Mouse (Mus musculus) G1E (cell line): ENCODE data around the gene Slc9a7. TPM values are rescaled to one million over a fixed set of nuclear protein-coding genes. Genes with fewer than 3 reads are reported as not detected.

Experiments
- ATAC-seq: 2 replicates; pipeline ENCODE4 v1.8.0; 2016; ENCODE audit warnings: mild to moderate bottlenecking; ENCODE audit not compliant: insufficient number of reproducible peaks, poor library complexity, low FRiP score, severe bottlenecking; ENCODE audit errors: extremely low read depth
- DNase-seq: peaks from one replicate; pipeline ENCODE4 v3.0.0; 2012; ENCODE audit warnings: low spot score
- H3K27me3 ChIP-seq: 2 replicates; pipeline ENCODE4 v1.6.1; 2012; ENCODE audit warnings: mild to moderate bottlenecking, low read length, inconsistent platforms; ENCODE audit not compliant: insufficient read depth
- H3K36me3 ChIP-seq: replicated peaks from 2 replicates; pipeline ENCODE3; 2012; ENCODE audit warnings: mild to moderate bottlenecking, inconsistent platforms
- H3K4me1 ChIP-seq: 2 replicates; pipeline ENCODE4 v1.6.1; 2012; ENCODE audit warnings: low read depth, low read length, inconsistent platforms, mixed read lengths; ENCODE audit not compliant: insufficient read depth
- H3K4me3 ChIP-seq: 2 replicates; pipeline ENCODE4 v1.5.1; 2012; ENCODE audit warnings: low read depth, mild to moderate bottlenecking, inconsistent platforms, low read length, moderate library complexity, mixed read lengths
- H3K9me3 ChIP-seq: replicated peaks from 2 replicates; pipeline ENCODE4 v1.6.1; 2012; ENCODE audit warnings: inconsistent platforms
- CTCF ChIP-seq: IDR thresholded peaks from 2 replicates; pipeline ENCODE4 v1.5.1; 2012; ENCODE audit warnings: low read depth, low read length, inconsistent platforms, mixed read lengths
- GATA1 ChIP-seq: IDR thresholded peaks from 2 replicates; pipeline ENCODE4 v1.6.1; 2012; ENCODE audit warnings: borderline replicate concordance, low read length, inconsistent platforms, mixed read lengths
- GATA2 ChIP-seq: IDR thresholded peaks from 2 replicates; pipeline ENCODE4 v1.6.1; 2012; ENCODE audit warnings: low read depth, low read length, inconsistent platforms, borderline replicate concordance
- POLR2AphosphoS5 ChIP-seq: IDR thresholded peaks from 2 replicates; pipeline ENCODE4 v1.6.1; 2012; ENCODE audit warnings: low read depth, low read length, inconsistent platforms; ENCODE audit not compliant: insufficient replicate concordance
- TAL1 ChIP-seq: conservative IDR thresholded peaks from 2 replicates; pipeline ENCODE4 v1.6.1; 2012; ENCODE audit warnings: low read depth, low read length, inconsistent platforms, mixed read lengths
- polyA plus RNA-seq: library from polyadenylated mRNA; stranded (reverse); fragments of >175 nt; gene quantifications from 2 replicates; pipeline ENCODE4 v1.2.3, GENCODE M21; 2012
- total RNA-seq, 2 experiments: library from RNA; stranded (forward) in 1 of 2; stranded (reverse) in 1 of 2; fragments of 200-1000 nt in 1 of 2; fragments of >200 nt in 1 of 2; fragmentation: Nextera tagmentation in 1 of 2; gene quantifications; 2 replicates each; pipeline ENCODE4 v1.2.3; 2014 to 2017

Gene Slc9a7
- total and polyA plus RNA-seq, 3 experiments, result not detected

DNA sequence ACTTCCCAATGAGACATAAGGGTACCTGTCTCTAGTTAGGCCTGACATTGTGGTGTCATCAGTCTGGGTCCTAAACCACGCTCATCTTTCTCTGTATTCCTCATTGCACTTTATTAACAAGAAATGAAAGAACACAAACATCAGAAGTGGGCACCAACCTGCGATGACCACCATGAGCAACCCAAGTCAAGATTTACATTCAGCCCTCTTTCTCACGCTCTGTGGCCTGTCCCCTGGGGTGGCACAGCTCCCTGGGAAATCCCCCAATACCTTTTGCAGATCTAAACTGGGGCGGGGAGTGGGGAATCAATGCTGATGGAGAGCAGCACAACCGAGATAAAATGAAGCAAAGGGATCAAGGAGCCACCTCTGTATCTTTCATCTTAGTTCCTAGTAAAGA lies 892 bp downstream of the Slc9a7 start:
- Histone ChIP-seq H3K4me1 (no peaks in the 10 kb centered on the region), H3K27me3 (no peaks in the 10 kb centered on the region; the same call in 1 of the 2 replicates), H3K36me3 (no peaks in the 10 kb centered on the region), H3K4me3 (no peak overlapping the region), H3K9me3 (no peaks in the 10 kb centered on the region)
- ATAC-seq (no peak), DNase-seq (no peak)
- TF ChIP-seq GATA1, result no peak
- TF ChIP-seq TAL1, result no peak
- TF ChIP-seq POLR2AphosphoS5, result no peak
- no peak for TF ChIP-seq GATA2
- no peak for TF ChIP-seq CTCF

DNA sequence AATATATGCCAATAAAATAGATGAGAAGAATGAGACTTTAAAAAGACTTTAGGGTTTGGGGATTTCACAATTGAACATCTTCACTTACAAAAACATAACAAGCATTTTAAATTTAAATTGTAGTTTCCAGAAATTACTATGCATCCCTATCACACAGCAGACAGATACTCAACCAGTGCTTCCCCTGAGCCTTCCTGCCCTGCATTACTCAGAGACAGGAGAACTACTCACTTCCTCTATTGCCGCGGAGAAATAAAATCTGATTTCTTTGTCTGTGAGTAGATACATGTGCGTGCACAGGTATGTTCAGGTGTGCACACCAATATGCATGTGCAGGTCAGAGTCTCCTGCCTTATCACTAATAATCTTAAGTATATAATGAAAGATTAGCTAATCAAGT lies 2.9 kb downstream of the Slc9a7 start:
- H3K4me3 ChIP-seq, result no peak overlapping the region
- DNase-seq, result no peak

DNA sequence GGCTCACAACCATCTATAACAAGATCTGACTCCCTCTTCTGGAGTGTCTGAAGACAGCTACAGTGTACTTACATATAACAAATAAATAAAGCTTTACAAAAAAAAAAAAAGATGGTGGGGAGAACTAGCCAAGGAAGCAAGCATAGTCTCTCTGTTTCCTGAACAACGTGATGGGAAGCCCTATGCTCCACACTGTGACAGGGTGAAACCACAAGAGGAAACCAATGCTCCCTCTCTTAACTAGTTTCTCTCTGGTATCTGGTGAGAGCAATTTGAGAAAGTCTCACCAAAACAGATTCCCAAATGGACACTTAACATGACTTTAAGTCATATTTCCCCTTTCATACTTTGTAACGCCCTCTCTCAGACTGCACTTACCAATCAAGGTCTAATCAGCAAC lies 5.4 kb downstream of the Slc9a7 start:
- H3K36me3 ChIP-seq, result no peaks in the 10 kb centered on the region
- no peaks in the 10 kb centered on the region; the same call in 1 of the 2 replicates for H3K27me3 ChIP-seq
- DNase-seq (no peak), ATAC-seq (no peak)
- no peak for TF ChIP-seq CTCF
- no peak for TF ChIP-seq POLR2AphosphoS5
- TF ChIP-seq GATA1, result no peak
- no peak for TF ChIP-seq TAL1
- no peak for TF ChIP-seq GATA2
- no peak overlapping the region for H3K4me3 ChIP-seq
- no peaks in the 10 kb centered on the region for H3K4me1 ChIP-seq
- H3K9me3 ChIP-seq, result no peaks in the 10 kb centered on the region

More for the DNA sequence above, 2.9 kb downstream of the Slc9a7 start:
- H3K36me3 ChIP-seq, result no peaks in the 10 kb centered on the region
- no peaks in the 10 kb centered on the region; the same call in 1 of the 2 replicates for H3K27me3 ChIP-seq
- H3K4me1 ChIP-seq, result no peaks in the 10 kb centered on the region
- no peaks in the 10 kb centered on the region for H3K9me3 ChIP-seq
- TF ChIP-seq POLR2AphosphoS5, result no peak
- no peak for TF ChIP-seq GATA1
- TF ChIP-seq GATA2, result no peak
- TF ChIP-seq TAL1, result no peak
- TF ChIP-seq CTCF, result no peak
- ATAC-seq, result no peak

DNA sequence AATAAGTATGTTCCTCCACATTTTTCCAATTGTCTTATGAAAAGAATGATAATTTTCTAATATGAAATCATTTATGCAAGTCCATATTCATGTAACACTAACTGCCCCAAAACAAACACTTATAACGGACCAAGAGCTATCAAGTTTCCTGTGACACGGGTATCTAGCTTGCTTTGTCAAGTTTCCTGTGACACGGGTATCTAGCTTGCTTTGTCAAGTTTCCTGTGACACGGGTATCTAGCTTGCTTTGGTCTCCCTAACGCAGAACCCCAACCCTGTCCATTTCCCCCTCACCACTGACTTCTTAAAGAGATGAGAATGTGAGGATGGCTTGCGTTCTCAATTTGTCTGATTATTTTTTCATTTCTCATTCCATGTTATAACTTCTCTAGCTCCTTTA lies 12.2 kb downstream of the Slc9a7 start:
- H3K9me3 ChIP-seq, result no peaks in the 10 kb centered on the region
- TF ChIP-seq TAL1 (no peak), GATA2 (no peak), CTCF (no peak), GATA1 (no peak), POLR2AphosphoS5 (no peak)
- no peaks in the 10 kb centered on the region for H3K4me1 ChIP-seq
- DNase-seq (no peak), ATAC-seq (no peak)
- no peak overlapping the region for H3K4me3 ChIP-seq
- no peaks in the 10 kb centered on the region for H3K27me3 ChIP-seq
- no peaks in the 10 kb centered on the region for H3K36me3 ChIP-seq

DNA sequence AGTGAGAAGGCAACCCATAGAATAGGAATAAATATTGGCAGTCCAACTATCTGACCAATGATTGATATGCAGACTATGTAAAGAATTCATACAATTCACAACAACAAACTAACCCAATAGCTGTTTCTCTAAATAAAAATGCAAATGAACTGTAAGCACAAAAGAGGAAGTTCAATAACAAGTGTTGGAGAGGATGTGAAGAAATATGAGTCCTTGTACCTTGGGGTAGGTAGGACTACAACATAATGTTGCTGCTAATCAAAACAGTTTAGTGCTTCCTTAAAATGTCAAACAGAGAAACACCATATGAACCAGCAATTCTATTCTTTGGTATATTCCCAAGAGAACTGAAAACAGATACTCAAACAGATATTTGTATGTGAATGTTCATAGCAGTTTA lies 17.8 kb downstream of the Slc9a7 start:
- Histone ChIP-seq H3K4me1 (0 out of 2 replicates have a peak, but pooled peaks cover 4% of the 10 kb centered on the region), H3K9me3 (no peaks in the 10 kb centered on the region), H3K27me3 (no peaks in the 10 kb centered on the region), H3K4me3 (no peak overlapping the region), H3K36me3 (no peaks in the 10 kb centered on the region)
- no peak for ATAC-seq
- TF ChIP-seq POLR2AphosphoS5 (no peak), GATA2 (no peak), GATA1 (no peak), TAL1 (no peak), CTCF (no peak)
- DNase-seq, result no peak

DNA sequence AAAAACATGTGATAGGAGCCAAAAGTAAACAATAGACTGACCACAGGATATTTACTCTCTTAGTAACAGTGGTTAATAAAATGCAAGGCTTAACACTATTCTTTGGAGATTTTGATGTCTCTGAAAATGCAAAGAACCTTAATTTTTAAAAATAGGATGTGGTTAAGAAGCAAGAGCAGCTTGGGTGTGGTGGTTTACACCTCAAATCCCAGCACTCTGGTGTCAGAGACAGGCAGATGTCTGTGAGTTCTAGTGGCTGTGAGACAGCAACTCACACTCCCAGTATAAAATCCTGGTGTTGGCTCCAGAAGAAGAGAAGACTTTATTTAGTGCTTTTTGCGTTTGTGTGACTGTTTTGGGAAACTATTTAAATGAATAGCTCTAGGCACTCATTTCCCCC lies 19.6 kb downstream of the Slc9a7 start:
- Histone ChIP-seq H3K4me1 (0 out of 2 replicates have a peak, but pooled peaks cover 4% of the 10 kb centered on the region), H3K36me3 (no peaks in the 10 kb centered on the region), H3K27me3 (no peaks in the 10 kb centered on the region), H3K9me3 (no peaks in the 10 kb centered on the region), H3K4me3 (no peak overlapping the region)
- TF ChIP-seq POLR2AphosphoS5, result no peak
- no peak for TF ChIP-seq TAL1
- no peak for TF ChIP-seq CTCF
- DNase-seq (no peak), ATAC-seq (no peak)

DNA sequence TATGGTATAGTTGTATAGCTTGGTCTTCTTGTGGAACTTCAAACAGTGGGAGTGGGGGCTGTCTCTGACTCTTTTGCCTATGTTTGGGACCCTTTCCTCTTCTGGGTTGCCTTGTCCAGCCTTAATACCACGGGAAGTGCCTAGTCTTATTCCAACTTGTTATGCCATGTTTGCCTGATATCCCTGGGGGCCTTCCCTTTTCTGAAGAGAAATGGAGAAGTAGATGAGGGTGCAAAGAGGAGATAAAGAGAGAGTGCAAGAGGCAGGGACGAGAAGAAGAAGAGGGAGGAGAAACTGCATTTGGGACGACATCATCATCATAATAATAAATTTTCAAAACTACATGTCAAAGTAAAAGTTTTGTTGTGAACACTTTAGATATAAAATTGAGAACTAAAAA lies 21.6 kb downstream of the Slc9a7 start:
- TF ChIP-seq TAL1 (no peak), GATA1 (no peak), POLR2AphosphoS5 (no peak), GATA2 (no peak), CTCF (no peak)
- Histone ChIP-seq H3K9me3 (no peaks in the 10 kb centered on the region), H3K27me3 (no peaks in the 10 kb centered on the region), H3K4me3 (no peak overlapping the region), H3K36me3 (no peaks in the 10 kb centered on the region), H3K4me1 (0 out of 2 replicates have a peak, but pooled peaks cover 4% of the 10 kb centered on the region)
- ATAC-seq (no peak), DNase-seq (no peak)
